Mouse (Mus musculus): ENCODE measurements around the gene Sufu.

DNA sequence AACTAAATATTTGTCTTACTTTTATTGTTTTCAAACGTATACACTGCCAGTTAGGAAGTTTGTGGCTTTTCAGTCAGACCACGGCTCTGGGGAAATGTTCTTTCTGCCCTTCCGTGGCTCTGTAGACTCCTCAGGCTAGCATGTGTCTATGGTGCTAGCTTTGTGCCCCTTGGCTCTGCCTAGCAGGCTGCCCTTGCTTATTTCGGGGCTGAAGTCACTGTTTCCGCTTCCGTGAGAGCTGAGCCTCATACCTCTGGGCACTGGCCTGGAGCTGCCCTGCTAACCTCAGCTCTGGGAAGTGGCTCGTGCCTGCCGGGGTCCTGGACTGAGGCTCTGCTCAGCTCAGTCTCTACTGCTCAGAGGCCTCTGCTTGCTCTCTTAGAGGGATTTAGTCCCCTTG is 98.4 kb downstream of the Sufu start:
- TF ChIP-seq CTCF (IDR thresholded peaks at IDR 0.05) = no peak
- TF ChIP-seq EP300 (IDR thresholded peaks at IDR 0.05; ENCODE audit: insufficient read depth, low read depth, low read length) = no peak

Measured in heart, adult 2 months (tissue).